In genomic region chr2:52084013-52084412, GRCm38 (mm10) we compare ENCODE assay signal across 17 mouse cellular contexts. TPM values are rescaled to one million over a fixed set of nuclear protein-coding genes. Genes with fewer than 3 reads are reported as not detected.
"Had no signal": no experiment of that assay in that cellular context is flagged by ENCODE, and none has a peak within 500 bp of the region (broad histone marks: within the 10 kb centered on the region; RNA-seq: fewer than 3 reads in every experiment).

No protein-coding gene starts in this region.

- DNase-seq: liver, embryonic 13.5 days; lung, adult 18-20 months; lung, embryonic 14.5 days; lung, postnatal 14 days; lung, postnatal 4 days; midbrain, embryonic 14.5 days; right cerebral cortex, postnatal 14 days; thymus, adult 2 months; thymus, postnatal 36 days had no signal

- H3K4me1 ChIP-seq: liver, embryonic 13.5 days; liver, embryonic 15.5 days; midbrain, embryonic 10.5 days; midbrain, embryonic 12.5 days; neural tube, embryonic 12.5 days; stomach, embryonic 15.5 days had no signal

- H3K9ac ChIP-seq: liver, embryonic 13.5 days; liver, embryonic 15.5 days; lung, embryonic 14.5 days; midbrain, embryonic 12.5 days; neural tube, embryonic 12.5 days; stomach, embryonic 15.5 days had no signal

- H3K4me2 ChIP-seq: liver, embryonic 13.5 days; liver, embryonic 15.5 days; lung, embryonic 14.5 days; midbrain, embryonic 12.5 days; neural tube, embryonic 12.5 days; stomach, embryonic 15.5 days had no signal

- ATAC-seq: midbrain, embryonic 16.5 days had no signal

- H3K27me3 ChIP-seq: liver, embryonic 13.5 days; liver, embryonic 15.5 days; midbrain, embryonic 12.5 days; neural tube, embryonic 12.5 days; stomach, embryonic 15.5 days had no signal

- H3K4me3 ChIP-seq: liver, embryonic 13.5 days; liver, embryonic 15.5 days; midbrain, embryonic 10.5 days; midbrain, embryonic 12.5 days; neural tube, embryonic 12.5 days; stomach, embryonic 15.5 days had no signal

- H3K27ac ChIP-seq: liver, embryonic 13.5 days; liver, embryonic 15.5 days; midbrain, embryonic 10.5 days; midbrain, embryonic 12.5 days; neural tube, embryonic 12.5 days; stomach, embryonic 15.5 days; stomach, postnatal 0 days had no signal

- H3K9me3 ChIP-seq: liver, embryonic 13.5 days; liver, embryonic 15.5 days; midbrain, embryonic 10.5 days; midbrain, embryonic 12.5 days; neural tube, embryonic 12.5 days; stomach, embryonic 15.5 days had no signal

RNA-seq across cellular contexts. Expression of gene Tnfaip6, which starts 46.2 kb away (rescaled TPM):
- total RNA-seq: megakaryocyte-erythroid progenitor cell, adult 5-6 weeks had no signal
